Mouse (Mus musculus): ENCODE measurements at regions not wholly inside any gene's neighbourhood (a gene's known extent, or its start where the extent isn't known, plus 50 kb on each side); places are given as distances from the start of the nearest gene placed in this dataset.

DNA sequence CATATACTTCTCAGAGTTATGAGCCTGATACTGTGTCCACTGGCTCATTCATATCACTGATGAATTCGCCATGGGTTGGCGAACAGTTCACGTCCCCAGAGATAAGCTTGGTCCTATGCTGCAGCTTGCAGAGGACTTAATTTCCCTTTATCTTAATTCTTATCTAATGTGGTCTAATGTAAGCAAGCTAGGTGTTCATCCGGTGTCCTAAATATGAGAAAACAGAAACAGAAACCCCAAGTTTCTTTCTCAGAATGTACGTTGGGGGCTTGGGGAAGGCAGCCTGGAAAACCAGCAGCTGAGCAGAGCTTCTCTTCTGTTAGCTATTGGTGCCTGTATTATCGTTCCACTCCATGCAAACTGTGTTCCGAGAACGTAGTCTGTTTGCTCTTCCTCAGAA, 170.1 kb downstream of the 1700064H15Rik start:
- DNase-seq: no peak

DNA sequence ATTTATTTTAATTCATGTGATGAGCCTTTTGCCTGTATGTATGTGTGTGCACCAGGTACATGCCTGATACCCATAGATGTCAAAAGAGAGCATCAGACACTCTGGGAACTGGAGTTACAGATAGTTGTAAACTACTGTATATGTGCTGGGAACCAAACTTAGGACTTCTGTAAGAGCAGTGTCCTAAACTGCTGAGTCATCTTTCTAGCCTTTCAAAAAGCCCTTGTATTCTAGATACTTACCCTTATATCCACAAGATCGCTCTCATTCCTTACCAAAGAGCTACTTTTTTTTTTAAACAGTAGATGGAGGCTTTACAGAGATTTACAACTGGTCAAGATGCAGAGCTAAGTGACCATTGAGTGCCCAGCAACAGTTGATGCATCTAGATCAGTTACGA, 171.0 kb downstream of the 1700064H15Rik start:
- no peak for DNase-seq

DNA sequence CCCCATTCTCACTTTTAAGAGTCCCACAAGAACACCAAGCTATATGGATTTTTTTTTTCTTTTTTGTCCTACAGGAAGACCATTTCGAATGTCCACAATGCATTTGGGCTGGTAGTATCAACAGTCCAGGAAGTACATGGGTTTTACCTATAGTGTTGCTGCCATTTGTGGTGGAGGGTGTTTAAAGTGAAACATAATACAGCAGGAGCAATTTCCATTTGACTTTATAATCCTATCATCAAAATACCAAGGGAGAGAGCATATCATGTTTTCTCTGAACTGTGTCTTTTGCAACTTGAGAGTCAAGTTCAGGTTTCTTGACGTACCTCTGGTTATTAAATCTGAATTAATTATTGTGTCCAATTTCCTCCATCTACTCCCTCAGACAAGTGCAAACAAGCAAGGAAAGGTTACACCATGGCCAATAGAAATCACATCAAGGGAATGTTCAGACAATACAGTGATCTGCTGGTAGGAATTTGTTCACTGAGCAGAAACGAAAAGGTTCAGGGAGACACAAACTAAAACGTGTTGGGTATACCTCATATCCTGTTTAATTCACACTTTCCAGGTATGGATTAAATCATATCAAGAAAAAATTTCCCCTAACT, 172.5 kb downstream of the 1700064H15Rik start:
- DNase-seq: no peak

DNA sequence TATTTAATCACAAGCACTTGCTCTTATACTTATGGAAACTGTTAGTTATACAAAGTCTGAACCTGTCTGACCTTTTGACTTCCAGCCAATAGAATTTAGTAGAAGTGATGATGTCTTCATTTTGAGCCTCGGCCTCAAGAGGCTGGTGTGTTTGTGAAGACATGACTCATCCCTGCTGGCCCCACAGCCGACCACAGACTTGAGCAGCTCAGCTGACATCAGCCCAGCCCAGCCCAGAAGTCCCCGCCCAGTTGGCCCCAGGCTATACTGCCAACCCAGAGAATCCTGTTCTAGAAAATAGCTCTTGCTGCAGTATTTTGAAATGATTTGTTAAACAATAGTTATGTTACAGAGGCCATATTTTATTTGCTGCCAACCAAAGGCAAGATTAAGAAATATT, 177.5 kb downstream of the 1700064H15Rik start:
- peak; percentile 52 to 70 for DNase-seq

DNA sequence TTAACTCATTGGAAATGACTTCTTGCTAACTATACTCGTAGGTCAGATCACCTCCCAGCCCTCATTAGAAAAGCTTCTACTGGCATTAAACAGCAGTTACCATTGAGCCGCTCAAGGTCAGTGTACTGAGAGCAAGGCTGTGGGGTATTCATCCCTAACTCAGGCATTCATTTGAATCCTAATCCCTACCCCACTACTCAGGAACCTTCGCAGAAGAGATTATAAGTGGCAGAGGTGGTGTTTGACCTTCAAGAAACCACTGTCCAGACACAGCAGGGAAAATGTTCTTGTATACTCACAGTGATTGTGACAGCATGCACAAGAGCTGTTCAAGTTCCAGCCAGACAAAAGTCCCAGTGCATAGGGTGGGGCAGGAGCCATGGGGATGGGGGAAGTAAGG, 179.5 kb downstream of the 1700064H15Rik start:
- no peak for DNase-seq

DNA sequence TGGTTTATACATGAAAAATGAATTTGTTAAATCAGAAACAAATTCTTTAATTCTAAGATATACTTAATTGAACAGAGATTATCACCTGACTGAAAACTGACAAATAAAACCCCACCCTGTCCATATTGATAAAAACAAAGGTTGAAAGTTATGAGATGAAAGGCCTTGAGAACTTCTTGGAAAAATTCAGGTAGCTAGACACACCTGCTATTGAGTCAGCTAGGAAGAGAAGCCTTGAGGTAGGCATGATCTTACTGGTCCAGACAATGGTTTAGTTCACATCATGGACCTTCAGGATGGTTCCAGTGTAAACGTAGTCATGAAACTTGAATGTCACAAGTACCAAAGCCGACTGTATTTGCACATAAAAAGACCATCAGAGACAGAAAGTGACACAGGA, 180.3 kb downstream of the 1700064H15Rik start:
- no peak for DNase-seq

DNA sequence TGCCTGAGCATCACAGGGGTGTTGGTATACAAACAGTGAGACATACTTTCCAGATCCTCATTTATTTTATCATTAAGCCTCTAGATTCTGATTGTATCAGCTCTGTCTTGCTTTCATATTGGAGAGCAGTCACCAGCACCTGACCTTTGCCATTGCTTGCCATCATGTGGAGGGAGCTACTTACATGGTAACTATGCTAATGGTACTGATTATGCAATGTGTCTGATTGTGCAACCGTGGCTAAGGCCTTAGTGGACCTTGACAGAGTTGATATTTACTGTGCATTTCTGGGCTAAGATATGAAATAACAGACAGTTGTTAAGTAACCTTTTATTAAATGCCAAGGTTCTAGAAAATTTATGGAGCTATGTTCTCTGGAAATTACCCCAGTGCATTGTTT, 180.7 kb downstream of the 1700064H15Rik start:
- DNase-seq: peak; percentile 70 to 72

DNA sequence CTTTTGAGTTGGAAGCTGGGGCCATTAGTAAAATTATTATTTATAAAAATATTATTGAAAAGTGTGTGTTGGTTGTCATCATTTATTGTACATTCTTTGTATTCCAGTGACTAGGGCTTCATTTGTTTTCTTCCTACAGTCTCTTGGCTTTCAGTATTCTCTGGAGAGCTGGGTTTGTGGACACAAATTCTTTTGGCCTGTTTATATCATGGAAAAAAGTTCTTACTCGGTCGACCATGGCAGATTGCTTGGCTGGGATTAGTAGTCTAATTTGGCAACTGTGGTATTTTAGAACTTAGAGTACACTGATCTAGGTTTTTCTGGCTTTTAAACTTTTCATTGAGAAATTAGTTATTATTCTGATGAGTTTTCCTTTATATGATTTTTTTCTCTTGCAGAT, 183.6 kb downstream of the 1700064H15Rik start:
- DNase-seq: no peak

DNA sequence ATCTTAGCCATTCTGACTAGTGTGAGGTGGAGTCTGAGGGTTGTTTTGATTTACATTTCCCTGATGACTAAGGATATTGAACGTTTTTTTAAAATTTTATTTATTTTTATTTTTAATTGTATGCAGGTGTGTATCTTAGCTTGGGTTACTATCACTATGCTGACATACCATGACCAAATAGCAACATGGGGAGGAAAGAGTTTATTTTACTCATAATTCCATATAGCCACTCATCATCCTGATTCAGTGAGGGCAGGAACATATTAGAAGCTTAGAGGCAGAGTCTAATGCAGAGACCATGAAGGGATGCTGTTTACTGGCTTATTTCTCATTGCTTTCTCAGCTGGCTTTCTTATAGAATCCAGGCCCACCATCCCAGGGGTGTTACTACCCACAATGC, 186.7 kb downstream of the 1700064H15Rik start:
- DNase-seq: no peak

DNA sequence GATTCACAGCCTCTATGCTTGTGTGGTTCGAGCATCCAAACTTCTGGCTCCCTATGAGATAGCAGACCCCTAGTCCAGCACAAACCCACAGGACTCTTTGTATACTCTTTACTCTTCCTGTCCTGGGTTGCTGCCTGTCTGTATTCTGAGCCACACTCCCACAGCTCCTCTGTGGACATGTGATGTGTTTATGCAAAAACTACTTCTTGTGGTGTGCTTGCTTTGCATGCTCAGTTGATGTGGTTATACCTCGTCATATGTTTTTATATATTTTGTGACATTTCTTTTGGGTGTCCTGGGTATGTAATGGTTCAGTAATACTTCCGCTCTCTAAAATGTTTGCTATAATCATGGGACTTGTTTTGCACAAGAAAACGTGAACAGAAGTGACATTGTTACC, 198.3 kb downstream of the 1700064H15Rik start:
- DNase-seq: no peak

DNA sequence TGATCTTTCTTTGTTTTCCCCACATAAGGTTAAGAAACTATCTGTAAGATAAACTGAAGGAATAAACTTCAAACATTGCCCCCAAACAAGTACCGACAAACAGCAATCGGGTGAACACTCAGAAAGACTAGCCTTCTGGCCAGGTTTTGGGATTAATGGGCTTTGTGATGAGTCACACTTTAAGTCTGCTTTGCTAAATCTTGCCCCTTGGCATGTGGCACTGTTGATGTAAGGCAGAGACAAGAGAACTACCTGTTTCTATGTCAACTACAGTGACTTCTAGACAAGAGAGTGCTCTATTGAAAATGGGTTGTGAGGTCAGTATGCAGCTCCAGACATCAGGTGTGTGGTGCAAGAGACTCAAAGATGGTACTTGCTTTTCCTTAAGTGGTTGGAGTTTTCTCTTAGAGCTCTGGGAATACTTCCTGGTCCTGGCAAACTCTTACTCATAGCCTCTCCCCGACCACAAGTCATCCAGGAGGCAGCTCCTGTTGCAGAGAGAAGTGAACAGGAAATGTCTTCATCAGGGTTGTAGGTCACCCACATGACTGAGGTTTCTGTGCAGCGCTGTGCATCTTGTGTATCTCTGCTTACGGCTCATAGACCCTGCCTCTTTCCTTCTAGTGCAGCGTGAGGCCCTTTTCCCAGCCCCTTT, 198.9 kb downstream of the 1700064H15Rik start:
- no peak for DNase-seq

DNA sequence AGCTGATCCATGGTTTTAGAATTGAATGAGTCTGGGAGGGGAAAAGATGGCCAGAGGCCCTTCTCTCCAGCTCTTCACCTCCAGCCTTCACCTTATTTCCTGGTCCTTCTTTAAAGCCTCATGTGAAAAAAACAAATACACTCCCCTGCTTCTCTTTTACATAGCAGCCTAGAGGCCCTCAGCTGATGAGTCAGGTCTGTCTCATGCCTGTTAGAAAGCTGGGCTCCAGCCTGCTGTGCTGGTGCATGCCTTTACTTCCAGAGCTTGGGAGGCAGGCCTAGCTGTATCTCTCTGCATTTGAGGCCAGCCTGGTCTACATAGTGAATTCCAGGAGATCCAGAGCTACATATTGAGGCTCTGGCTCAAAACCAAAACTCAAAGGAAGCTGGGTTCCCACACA, 199.5 kb downstream of the 1700064H15Rik start:
- DNase-seq: peak; percentile 34 to 35

DNA sequence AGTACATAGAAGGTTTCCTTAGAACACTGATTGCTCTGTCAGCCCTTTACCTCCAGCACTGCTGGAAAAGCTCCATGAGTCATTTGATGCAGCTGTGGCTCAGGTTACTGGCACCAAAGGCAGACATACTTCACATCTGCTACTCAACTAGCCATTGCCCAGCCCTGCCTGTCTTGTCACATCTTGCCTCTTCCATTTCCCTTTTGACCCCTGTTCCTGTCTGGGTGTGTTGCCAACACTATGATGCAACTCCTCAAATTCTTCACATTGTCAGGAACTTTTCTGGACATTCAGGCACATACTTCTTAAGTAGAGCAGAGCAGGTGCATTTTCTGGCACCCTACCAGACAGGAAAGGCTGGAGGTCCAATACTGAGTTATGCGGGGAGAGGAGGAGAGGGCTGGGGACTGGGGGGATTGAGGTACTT, 202.3 kb downstream of the 1700064H15Rik start:
- no peak for DNase-seq

DNA sequence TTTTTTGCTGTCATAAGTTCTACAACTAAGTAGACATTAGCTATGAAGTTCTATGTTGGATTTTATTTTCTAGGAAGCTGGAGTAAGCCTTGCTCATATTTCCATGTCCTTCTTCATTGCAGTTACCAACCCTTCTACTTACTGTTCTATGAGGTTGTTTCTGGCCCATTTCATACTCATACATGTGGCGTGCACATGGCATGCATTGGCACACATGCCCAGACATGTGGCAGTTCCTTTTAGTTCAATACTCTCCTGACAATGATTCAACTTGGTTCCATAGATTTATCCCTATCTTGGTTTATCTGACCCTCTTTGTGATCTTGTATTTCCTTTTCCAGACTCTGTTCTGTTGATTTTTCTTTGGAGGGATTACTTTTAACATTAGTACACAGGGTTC, 203.2 kb downstream of the 1700064H15Rik start:
- no peak for DNase-seq

DNA sequence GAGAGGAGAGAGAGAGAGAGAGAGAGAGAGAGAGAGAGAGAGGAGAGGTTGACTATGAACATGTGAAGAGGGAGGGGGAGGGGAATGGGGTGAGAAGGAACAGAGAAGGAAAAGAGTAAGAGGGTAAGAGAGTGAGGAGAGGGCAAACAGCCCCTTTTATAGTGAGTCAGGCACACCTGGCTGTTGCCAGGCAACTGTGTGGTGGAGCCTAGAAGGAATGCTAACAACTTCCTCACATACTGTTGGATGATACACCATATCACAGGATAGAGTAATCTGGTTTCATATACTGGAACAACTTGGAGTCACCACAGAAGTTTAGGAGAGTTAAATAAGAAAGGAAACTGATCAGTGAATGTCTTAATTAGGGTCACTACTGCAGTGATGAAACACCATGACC, 204.1 kb downstream of the 1700064H15Rik start:
- DNase-seq: no peak

DNA sequence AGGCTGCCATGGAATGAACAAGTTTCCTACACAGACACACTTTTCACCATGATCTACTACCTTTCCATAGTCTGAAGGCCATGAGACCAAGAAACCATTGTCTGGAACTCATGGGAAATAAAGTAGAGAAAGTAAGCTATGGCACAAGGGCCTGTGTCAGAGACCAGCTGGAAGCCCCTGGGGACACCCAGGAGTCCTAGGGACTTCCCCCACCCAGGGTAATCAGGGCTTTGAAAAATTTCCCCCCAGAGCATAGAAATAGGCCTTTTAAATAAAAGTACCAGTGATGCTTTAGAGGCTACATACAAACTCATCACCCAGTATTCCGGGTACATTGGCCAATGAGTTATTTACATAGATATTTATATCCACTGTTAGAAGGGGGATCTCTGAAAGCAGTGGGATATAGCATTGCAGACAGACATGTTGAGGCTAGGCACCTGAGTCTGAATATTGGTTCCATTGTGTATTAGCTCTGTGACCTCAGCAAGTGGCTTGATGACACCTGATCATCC, 207.0 kb downstream of the 1700064H15Rik start:
- no peak for DNase-seq

DNA sequence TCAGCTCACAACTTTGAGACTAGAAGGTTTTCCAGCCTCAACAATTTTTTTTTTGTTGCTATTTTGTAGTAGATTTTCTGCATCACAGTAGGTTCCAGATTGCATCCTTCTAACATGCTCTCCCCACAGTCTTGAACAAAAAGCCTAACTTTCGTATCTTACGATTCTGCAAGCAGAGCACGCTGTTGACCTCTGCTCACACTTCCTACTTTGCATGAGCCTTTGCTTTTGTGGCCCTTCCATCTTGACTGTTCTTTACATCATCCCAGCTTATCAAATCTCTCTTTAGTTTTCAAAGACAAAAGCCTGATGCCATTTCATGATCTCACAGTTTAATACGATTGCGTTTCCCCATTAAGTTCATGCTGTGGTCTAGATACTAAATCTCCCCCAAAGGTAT, 207.6 kb downstream of the 1700064H15Rik start:
- DNase-seq: no peak

DNA sequence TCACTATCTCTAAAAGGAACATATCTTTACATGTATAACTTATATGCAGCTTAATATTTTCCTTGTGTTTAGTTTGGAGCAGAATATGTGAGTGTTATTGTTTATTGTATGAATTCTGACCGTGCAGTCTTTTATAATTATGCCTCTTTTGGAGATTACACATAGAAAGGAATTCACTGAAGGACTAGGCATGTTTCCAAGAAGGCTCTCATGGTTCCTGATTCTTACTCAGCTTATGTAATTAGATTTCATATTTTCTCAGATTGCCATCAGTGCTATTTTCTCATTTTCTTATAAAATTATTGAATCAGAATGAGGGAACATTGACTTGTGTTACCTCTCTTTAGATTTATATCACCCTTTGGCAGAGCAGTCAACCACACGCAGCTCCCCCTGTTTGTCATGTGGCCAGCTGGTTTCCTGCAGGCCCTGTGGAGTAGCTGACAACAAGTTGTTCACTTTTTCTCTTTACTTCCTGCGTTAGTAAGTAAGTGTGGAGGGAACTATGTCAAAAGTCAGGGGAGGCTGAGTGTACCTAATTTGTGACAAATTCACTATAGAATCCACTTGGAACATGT, 217.4 kb downstream of the 1700064H15Rik start:
- no peak for DNase-seq

DNA sequence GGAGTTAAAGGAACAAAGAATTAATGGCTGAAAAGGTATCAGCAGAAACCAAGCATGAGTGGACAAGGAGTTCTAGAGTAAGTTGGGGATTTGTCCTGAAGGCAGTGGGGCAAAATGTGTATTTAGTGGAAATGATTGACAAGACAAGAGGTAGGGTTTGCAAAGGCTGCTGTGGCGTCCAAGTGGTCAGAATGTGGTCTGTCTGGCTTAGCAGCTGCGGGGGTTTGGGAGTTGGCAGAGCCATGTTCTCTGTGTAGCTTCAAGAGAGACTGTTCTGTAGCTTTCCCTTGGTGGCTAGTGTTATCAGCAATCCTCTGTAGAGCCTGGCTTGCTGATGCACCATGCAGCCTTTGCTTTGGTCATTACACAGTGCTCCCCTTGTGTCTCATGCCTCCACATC, 220.2 kb downstream of the 1700064H15Rik start:
- no peak for DNase-seq

DNA sequence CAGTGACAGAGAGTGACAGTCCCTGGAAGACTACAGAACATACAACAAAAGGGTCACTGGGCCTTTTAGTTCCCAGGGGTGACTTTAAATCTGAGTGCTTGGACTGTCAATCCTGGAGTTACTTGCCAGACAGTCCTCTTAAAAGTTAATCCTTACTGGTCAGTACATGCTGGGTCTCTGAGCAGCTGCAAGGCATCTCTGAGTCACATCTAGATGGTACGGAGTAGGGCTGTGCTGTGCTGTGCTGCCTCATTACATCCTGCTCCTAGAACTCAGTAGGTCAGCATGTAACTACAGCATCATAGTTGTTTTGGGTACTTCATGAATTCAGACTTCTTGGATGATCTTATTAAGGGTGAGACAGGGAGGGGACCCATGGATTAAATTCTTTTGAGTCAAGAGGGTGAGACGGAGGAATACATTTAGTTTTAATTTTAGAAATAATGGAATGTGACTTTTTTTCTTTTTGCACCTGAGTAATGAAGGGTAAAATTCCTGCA, 220.8 kb downstream of the 1700064H15Rik start:
- DNase-seq: no peak

DNA sequence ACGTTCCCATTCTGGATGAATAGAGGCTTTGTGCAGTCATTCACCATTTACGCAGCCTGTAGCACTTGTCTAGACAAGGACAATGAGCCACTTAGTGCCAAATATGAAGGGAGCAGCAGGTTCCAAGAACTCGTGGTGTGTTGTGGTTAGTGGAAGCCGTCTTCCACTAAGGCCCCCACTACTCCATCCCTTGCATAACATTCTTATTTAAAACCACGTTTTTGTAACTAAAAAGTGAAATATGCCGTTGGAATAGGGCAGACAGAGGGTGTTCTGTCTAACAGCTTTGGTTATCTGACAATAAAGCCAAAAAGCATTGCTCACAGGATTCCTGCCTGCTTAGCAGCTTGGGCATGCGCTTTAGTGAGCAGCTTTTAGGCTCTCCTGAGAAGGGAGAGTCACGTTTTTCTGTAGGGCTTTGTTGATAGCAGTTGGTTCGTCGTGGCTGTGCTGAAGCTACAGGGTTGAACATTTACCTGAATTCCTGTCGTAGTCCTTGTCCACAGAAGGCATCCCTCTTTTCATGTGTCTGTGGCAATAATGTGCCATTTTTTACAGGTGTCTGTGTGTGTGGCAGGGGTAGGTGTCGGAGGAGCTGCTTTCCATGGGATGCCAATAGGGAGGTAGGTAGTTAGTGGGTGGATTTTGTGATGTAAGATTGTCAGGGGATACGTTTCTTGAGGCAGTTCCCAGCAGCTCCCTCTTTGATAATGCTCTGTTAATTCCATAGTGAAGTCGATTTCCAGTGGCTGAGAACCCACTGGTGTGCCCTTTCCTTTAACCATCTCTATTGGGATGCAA, 221.9 kb downstream of the 1700064H15Rik start:
- DNase-seq: no peak

DNA sequence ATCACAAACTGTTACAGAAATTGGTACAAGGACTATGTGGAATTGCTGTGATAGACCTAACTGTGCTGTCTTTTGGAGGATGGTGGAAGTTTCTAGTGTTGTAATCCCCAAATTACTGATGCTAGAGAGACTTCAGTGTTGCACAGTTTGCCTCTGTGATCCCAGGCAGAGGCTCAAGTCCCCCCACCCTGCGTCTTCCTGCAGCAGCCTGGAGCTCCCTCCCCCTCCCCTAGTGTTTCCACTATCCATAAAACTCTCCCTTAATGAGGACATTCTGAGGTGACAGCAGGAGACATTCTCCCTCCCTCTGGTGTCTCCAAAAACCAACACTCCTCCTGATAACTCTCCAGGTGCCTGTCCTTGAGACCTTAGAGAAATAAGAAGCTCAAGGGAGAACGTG, 242.8 kb downstream of the 1700064H15Rik start:
- no peak for DNase-seq

DNA sequence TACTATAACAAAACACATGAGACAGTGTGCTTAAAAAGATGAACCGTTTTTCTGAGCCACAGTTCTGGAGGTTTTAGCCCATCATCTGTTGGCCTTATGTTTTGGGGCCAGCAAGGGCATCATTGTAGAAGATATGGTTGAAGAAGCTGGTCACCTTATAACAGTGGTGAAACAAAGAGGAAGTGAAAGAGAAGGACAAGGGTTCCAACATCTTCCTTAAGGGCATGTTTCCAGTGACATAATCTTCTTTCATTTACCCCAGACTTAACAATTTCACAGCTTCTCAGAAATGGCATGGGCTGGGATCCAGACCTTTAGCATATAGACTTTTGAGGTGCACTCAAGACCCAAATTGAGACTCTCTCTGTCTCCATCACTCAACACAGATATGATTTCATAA, 259.5 kb downstream of the 1700064H15Rik start:
- DNase-seq: no peak

All from adrenal gland, postnatal 36 days (tissue).